Mouse (Mus musculus): ENCODE data around the gene Ccdc158.

DNA sequence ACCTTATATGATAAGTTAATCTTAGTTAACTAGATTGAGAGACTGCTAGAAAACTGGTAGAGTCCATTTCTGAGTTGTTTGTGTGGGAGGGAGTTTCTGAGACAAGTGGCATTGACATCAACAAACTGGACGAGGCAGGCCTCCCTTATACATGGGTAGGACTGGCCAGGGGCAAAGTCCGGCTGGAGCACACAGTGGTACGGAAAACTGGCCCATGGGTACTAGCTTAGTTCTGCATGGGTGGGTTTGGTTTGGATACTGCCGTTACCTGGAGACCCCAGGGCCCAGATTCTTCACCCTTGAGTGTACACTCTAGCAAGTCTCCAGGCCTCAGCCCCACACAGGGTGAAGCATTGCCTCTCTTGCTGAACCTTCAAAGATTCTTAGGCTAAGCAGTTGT lies 62.3 kb downstream of the Ccdc158 start:
- TF ChIP-seq POLR2A (IDR thresholded peaks at IDR 0.05; ENCODE audit: control insufficient read depth, low read depth, low read length) (no peak), CTCF (IDR thresholded peaks at IDR 0.05; ENCODE audit: control insufficient read depth, insufficient read depth, insufficient replicate concordance, low read depth, low read length) (no peak)
